Mouse (Mus musculus) neural tube, embryonic 10.5 days (tissue): ENCODE data around the gene Gucy2c.

Source experiments
- DNase-seq: peaks from one replicate; pipeline ENCODE4 v3.0.0-alpha.2; 2017; ENCODE audit warnings: low spot score; ENCODE audit errors: extremely low spot score

Gucy2c gene

DNA sequence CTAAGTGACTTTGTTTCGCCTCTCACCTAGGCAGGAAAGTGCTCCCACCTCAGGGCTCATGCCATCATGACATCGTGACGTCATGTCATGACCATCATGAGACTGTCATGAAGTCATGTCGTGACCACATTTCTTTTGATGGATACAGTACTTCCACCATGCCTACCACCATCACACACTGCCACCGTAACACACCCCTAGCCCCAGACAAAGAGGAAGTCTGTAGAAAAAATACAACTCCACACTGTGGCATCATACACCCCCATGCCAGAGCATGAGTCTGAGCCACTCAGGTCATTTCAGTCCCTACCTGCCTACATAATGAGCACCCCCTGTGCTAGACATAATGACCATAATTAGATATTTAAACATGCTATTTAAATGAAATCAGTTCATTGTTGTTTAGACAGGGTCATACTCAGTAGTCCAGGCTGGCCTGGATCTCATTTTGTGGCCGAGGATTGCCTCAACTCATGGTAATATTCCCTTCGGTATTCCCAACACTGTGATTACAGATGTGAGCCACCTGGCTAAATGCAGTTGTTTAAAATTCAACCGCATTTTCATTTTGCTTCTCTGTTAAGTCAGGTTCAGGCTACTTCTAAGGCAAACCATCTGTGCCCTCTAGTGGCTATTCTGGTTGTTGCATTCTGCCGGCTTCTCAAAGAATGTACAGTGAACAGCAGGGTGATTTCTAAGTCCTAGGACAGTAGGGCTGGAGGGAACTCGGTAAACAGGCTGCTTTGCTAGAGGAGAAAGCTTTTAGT is 39.0 kb downstream of the Gucy2c start:
- peak; percentile 83 for DNase-seq

DNA sequence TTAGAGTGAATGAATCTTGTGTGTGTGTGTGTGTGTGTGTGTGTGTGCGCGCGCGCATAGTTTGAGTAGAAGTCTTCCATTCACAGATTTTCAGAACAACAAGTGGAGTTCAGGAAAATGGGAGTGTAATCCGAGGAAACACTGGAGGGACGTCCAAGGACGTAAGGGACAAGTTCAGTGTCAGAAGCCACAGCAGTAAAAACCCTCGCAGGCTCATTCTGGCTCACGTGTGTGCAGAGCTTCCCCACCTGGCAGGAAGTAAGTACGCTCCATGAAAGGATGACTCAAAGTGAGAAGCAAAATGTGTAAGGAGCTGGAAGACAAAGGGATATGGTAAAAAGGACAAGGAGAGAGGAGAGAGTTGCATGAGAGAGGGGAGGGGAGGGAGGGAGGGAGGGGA is 40.3 kb downstream of the Gucy2c start:
- no peak for DNase-seq

DNA sequence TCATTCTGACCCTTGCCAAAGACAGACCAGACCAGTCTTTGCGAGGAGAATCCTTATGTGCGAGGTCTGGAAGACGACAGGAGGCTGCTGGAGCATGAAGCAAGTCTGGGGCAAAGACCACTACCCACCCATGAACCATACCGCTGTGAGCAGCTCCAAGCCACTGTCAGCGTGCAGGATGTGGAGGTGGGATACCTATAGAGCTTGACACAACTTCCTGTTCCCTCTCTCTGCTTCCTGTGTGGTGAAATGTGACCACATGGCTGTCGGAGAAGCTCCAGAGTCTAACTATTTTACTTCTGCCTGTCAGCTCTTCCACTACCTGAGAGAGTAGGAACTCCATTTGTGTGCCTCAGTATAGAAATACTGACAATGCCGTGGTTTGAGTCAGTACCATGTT is 45.8 kb downstream of the Gucy2c start:
- DNase-seq: no peak

DNA sequence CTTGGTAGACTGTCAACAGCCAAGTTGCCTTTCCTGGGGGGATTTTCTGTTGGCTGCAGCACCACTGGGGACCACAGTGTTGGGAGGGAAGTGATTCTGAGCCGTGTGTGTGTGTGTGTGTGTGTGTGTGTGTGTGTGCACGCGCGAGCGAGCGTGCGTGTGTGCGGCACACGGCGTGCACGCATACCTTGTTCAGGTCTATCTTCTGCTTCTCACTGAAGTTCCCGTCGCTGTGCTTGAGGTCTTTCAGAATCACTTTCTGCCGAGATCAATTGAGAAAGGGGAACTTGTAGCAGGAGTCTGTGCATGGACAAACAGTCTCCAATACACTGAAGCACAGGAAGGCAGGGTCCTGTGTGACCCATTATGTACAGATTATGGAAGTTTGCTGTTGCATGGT is 53.4 kb downstream of the Gucy2c start:
- DNase-seq: no peak

DNA sequence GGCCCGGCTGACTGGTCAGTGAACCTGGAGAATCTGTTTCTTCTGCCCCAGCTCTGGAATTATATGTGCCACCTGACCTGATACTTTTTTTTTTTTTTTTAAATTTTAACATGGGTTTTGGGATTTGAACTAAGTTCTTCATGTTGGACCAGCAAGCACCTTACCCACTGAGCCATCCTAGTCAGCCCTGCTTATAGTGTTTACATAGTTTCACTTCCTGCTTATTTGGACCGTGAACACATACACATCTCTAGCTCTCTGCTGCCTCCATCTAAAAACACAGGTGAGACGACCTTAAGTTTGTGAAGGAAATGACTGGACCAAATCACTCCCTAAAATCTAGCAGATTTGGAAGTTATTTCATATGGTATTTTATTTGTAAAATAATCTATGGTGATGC is 58.4 kb downstream of the Gucy2c start:
- DNase-seq: no peak

- DNase-seq: no peak
Observed at GRCm38 (mm10) chr6:136722565-136722964, 59.0 kb downstream of the Gucy2c start.

DNA sequence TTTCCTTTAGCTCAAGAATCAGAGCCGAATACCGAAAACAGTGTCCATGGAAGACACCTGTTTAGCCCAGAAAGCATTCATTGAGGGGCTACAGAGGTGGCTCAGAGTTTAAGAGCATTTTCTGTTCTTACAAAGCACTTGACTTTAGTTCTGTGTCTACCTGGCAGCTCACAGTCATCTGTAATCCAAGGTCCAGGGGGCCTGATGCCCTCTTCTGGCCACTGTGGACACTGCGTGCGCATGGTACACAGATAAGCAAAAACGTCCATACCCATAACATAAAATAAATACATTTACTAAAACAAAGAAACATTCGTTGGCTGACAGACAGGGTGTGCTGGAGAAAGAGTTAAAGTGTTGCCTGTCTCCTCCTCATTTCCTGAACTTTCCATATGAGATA is 59.6 kb downstream of the Gucy2c start:
- peak; percentile 50 for DNase-seq

- no peak for DNase-seq
Observed at GRCm38 (mm10) chr6:136720436-136720835, 61.1 kb downstream of the Gucy2c start.

- no peak for DNase-seq
Observed at GRCm38 (mm10) chr6:136715881-136716431, 65.6 kb downstream of the Gucy2c start.

GRCm38 (mm10) chr6:136714097-136714496 is 67.5 kb downstream of the Gucy2c start:
- no peak for DNase-seq

- DNase-seq: no peak
Observed at GRCm38 (mm10) chr6:136710408-136710807, 71.2 kb downstream of the Gucy2c start.

- no peak for DNase-seq
Observed at GRCm38 (mm10) chr6:136708597-136708996, 73.0 kb downstream of the Gucy2c start.

DNA sequence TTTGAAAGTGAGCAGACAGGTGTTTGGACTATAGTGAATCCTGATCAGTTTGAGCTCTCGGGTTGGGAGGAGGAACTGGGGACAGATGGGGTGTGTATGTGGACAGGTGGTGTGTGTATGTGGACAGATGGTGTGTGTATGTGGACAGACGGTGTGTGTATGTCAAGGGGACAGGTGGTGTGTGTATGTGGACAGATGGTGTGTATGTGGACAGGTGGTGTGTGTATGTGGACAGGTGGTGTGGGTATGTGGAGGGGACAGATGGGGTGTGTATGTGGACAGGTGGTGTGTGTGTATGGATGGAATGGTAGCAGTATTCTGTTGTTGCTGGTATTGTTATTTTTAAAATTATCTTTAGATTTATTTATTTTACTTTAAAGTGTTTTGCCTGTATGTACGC is 79.7 kb downstream of the Gucy2c start:
- no peak for DNase-seq

GRCm38 (mm10) chr6:136701185-136701584 is 80.4 kb downstream of the Gucy2c start:
- no peak for DNase-seq

DNA sequence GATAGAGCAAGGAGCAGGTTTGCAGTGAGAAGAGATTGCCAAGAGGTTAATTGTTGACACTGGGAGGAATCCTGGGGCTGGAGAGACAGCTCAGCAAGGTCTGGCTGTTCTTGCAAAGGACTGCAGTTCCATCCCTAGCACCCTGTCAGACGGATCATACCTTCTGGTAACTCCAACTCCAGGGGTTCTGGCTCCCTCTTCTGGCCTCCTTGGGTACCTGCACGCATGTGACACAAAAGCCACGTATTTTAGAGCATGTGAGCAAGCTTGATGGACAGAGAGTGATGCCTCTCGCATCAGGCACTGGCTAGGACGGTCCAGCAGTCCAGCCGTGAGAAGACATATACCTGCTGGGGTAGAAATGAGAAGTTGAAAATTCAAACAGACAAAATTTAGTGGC is 90.3 kb downstream of the Gucy2c start:
- DNase-seq: no peak

- no peak for DNase-seq
Observed at GRCm38 (mm10) chr6:136690527-136690926, 91.0 kb downstream of the Gucy2c start.

- no peak for DNase-seq
Observed at GRCm38 (mm10) chr6:136689790-136690413, 91.7 kb downstream of the Gucy2c start.

DNA sequence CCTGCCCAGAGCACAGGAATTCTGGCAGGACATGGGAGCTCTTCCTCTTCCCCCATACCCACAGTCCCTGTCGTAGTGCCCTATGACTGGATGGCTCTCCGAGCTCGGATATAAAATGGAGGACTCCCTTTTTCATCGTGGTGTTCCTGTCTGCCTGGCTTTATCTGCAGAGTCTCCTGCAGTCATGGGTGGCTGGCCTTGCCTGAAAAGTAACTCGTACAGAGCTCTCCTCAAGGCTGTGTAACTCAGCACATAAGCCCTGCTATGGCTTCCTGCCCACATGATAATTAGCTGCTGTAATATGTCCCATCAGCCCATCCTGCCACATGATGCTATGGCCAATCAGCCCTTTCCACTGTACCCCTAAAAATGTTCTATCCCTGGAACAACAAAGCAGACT is 96.1 kb downstream of the Gucy2c start:
- DNase-seq: no peak

- no peak for DNase-seq
Observed at GRCm38 (mm10) chr6:136683410-136684334, 97.9 kb downstream of the Gucy2c start.

GRCm38 (mm10) chr6:136679381-136679780 is 102.2 kb downstream of the Gucy2c start:
- DNase-seq: no peak

- DNase-seq: no peak
Observed at GRCm38 (mm10) chr6:136674935-136675334, 106.6 kb downstream of the Gucy2c start.

DNA sequence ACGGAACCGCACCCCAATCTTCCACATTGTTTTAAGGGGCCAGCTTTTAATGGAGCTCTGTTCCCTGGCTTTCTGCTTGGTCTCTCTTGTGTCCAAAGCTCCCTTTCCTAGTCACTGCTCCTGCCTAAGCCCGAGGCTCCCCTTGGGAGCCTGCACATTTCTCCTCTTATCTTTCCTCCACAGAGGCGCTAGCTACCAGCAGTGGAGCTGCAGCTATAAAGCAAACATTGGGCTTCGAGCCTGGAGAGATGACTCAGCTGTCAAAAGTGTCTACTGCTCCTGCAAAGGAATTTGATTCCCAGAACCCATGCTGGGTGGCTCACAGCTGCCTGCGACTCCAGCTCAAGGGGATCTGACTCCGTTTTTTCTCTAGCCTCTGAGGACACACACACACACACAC is 109.1 kb downstream of the Gucy2c start:
- DNase-seq: no peak
